Mouse (Mus musculus) heart, postnatal 0 days (tissue): ENCODE results near the gene Rtbdn. TPM values are rescaled to one million over a fixed set of nuclear protein-coding genes. Genes with fewer than 3 reads are reported as not detected.

Experiments used
- ATAC-seq: fragments of 200-750 bp; cut with Nextera tagmentation; 2 replicates; pipeline ENCODE4 v1.8.0; 2017; ENCODE audit warnings: low read depth, moderate number of reproducible peaks, moderate library complexity; ENCODE audit not compliant: insufficient read depth
- DNase-seq: peaks from one replicate; pipeline ENCODE4 v3.0.0-alpha.2; 2016; ENCODE audit warnings: low spot score
- H3K27ac ChIP-seq: fragments of 300-500 bp; sonication (generic); 2 replicates; pipeline ENCODE4 v1.5.1; 2014; ENCODE audit warnings: low read depth, mild to moderate bottlenecking
- H3K27me3 ChIP-seq: fragments of 300-500 bp; sonication (generic); 2 replicates; pipeline ENCODE4 v1.6.1; 2014; ENCODE audit warnings: low read length, mixed read lengths; ENCODE audit not compliant: control insufficient read depth, insufficient read depth
- H3K36me3 ChIP-seq: fragments of 300-500 bp; sonication (generic); replicated peaks from 2 replicates; pipeline ENCODE4 v1.6.1; 2014; ENCODE audit warnings: low read length, mixed read lengths; ENCODE audit not compliant: control insufficient read depth, insufficient read depth
- H3K4me1 ChIP-seq: fragments of 300-500 bp; sonication (generic); 2 replicates; pipeline ENCODE4 v1.6.1; 2014; ENCODE audit warnings: antibody characterized with exemption; ENCODE audit not compliant: control insufficient read depth, insufficient read depth
- H3K4me2 ChIP-seq: fragments of 300-500 bp; sonication (generic); 2 replicates; pipeline ENCODE4 v1.6.1; 2014; ENCODE audit warnings: low read depth, mild to moderate bottlenecking, low read length, moderate library complexity
- H3K4me3 ChIP-seq: fragments of 300-500 bp; sonication (generic); 2 replicates; pipeline ENCODE4 v1.5.1; 2014; ENCODE audit warnings: low read depth, low read length
- H3K9ac ChIP-seq: fragments of 300-500 bp; sonication (generic); replicated peaks from 2 replicates; pipeline ENCODE4 v1.6.1; 2014; ENCODE audit warnings: low read depth, low read length, mixed read lengths
- H3K9me3 ChIP-seq: fragments of 300-500 bp; sonication (generic); replicated peaks from 2 replicates; pipeline ENCODE4 v1.6.1; 2016; ENCODE audit warnings: low read length; ENCODE audit not compliant: control insufficient read depth
- CTCF ChIP-seq: IDR thresholded peaks from 2 replicates; pipeline ENCODE4 v1.5.1; 2016; ENCODE audit warnings: antibody characterized with exemption, control low read depth, low read depth
- EP300 ChIP-seq: IDR thresholded peaks from 2 replicates; pipeline ENCODE4 v1.6.1; 2016; ENCODE audit warnings: antibody characterized with exemption, low read depth
- WGBS: fragments of 180-500 bp; shearing (Covaris S2); extraction: QIAGEN DNeasy Blood & Tissue Kit; methylation state at CpG from one replicate; pipeline ENCODE4 v1.1.7; 2014; 5-methylcytosine and 5-hydroxymethylcytosine counted together
- microRNA-seq: library from miRNA; unstranded; fragments of <30 nt; microRNA quantifications from one replicate; pipeline ENCODE4, GENCODE M21; 2016
- polyA plus RNA-seq: library from polyadenylated mRNA; unstranded; fragments of >200 nt; fragmentation: Nextera tagmentation; extraction: Ambion mirVana; gene quantifications from 2 replicates; pipeline ENCODE4 v1.2.1, GENCODE M21; 2015
- total RNA-seq: library from RNA; depleted of rRNA; stranded (reverse); fragments of >200 nt; gene quantifications from 2 replicates; pipeline ENCODE4 v1.2.3, GENCODE M21; 2014; ENCODE audit warnings: low replicate concordance; rRNA removed

Rtbdn gene
- total and polyA plus RNA-seq, 2 experiments from 2014 or later = 0.10 TPM; not detected in 1

DNA sequence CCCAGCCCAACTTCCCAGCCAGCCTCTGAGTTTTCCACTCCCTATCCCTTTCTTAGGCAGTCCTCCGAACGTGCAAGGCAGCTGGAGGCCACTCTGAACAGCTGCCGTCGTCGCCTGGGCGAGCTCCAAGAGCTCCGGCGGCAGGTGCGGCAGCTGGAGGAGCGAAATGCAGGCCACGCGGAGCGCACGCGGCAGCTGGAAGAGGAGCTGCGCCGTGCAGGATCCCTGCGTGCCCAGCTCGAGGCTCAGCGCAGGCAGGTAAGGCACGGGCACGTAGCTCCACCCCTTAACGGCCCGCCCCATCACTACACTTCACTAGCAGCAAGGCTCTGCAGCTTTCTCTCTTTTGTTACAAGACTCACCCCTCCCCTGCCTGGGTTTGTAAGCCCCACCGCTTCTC is 48.9 kb downstream of the Rtbdn start:
- DNase-seq = no peak
- 27% methylated on average over 25 of the region's 25 CpGs for WGBS
- no peak overlapping the region for H3K9ac ChIP-seq
- no peaks in the 10 kb centered on the region for H3K36me3 ChIP-seq
- 0 out of 2 replicates have a peak, but pooled peaks cover 8% of the 10 kb centered on the region for H3K4me1 ChIP-seq
- TF ChIP-seq EP300 (no peak), CTCF (no peak)
- ATAC-seq = no peak
- peaks cover 16% of the 10 kb centered on the region; the same call in 1 of the 2 replicates for H3K27me3 ChIP-seq
- H3K4me2 ChIP-seq = no peak overlapping the region
- H3K9me3 ChIP-seq = no peaks in the 10 kb centered on the region
- H3K27ac ChIP-seq = no peak overlapping the region
- no peak overlapping the region for H3K4me3 ChIP-seq

DNA sequence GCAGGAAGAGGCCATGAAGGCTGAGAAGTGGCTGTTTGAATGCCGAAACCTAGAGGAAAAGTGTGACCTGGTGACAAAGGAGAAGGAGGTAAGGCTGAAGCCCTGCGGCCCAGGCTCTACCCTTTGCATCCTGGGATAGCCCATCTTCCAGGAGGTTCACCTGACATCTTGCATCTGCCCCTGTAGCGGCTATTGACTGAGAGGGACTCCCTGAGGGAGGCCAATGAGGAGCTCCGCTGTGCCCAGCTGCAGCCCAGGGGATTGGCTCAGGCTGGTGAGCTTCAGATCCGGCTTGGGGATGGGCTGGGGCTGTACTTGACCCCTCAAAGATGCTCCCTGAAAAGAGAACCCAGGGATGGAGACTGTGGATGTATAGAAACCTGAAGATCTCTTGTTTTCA is 50.2 kb downstream of the Rtbdn start:
- Histone ChIP-seq H3K27me3 (peaks cover 16% of the 10 kb centered on the region; the same call in 1 of the 2 replicates), H3K36me3 (no peaks in the 10 kb centered on the region), H3K9ac (no peak overlapping the region), H3K27ac (no peak overlapping the region), H3K4me1 (0 out of 2 replicates have a peak, but pooled peaks cover 2% of the 10 kb centered on the region), H3K4me3 (no peak overlapping the region), H3K4me2 (no peak overlapping the region), H3K9me3 (no peaks in the 10 kb centered on the region)
- ATAC-seq = no peak
- 78% methylated on average over 5 of the region's 5 CpGs for WGBS
- TF ChIP-seq EP300 (no peak), CTCF (no peak)
- no peak for DNase-seq

DNA sequence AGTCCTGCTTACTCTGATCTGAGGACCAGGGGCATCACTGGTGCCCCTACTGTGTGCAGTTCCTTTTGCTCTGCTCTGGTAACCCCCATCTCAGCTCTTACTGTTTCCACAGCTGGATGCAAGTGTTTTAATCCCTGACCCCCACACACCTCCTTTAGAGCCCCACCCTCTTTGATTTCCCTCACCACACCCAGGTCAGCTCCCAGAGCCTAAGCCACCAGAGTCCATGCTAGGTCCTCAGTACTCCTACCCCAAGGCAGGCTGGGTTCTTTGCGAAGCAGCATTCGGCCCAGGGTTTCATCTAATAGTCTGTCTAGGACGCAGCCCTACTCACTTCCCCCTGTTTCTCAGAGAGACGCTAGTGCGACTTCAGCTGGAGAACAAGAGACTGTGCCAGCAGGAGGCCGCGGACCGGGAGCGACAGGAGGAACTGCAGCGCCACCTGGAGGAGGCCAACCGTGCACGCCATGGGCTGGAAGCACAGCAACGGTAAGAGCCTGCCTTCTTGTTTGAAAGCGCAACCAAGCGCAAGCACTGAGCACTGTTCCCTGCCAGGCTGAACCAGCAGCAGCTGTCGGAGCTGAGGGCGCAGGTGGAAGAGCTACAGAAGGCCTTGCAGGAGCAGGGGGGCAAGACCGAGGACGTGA is 51.0 kb downstream of the Rtbdn start:
- DNase-seq (peak; percentile 85), ATAC-seq (peak; percentile 79)
- H3K4me1 ChIP-seq = 0 out of 2 replicates have a peak, but pooled peaks cover 2% of the 10 kb centered on the region
- H3K9me3 ChIP-seq = no peaks in the 10 kb centered on the region
- peak overlapping the region; percentile 20; the same call in 1 of the 2 replicates for H3K4me2 ChIP-seq
- H3K27ac ChIP-seq = no peak overlapping the region
- no peak overlapping the region for H3K4me3 ChIP-seq
- peaks cover 16% of the 10 kb centered on the region; the same call in 1 of the 2 replicates for H3K27me3 ChIP-seq
- WGBS = 6% methylated on average over 19 of the region's 19 CpGs
- no peaks in the 10 kb centered on the region for H3K36me3 ChIP-seq
- no peak overlapping the region for H3K9ac ChIP-seq
- TF ChIP-seq CTCF = peak; percentile 90
- no peak for TF ChIP-seq EP300

Small RNA genes within 50 kb of the gene (microRNA-seq; reads per million reads assigned to microRNA genes)
- gene Gm24197 = not detected

Other genes with a start within 250 kb of the Rtbdn start
- gene Lyl1, start 245.5 kb upstream of the Rtbdn start, total RNA-seq = 4.4 and 4.8 TPM in 2 replicates
- 8.7 and 9.8 TPM in 2 replicates for gene Lyl1, start 245.5 kb upstream of the Rtbdn start, polyA plus RNA-seq
- gene G430095P16Rik, start 224.0 kb upstream of the Rtbdn start, total RNA-seq = 1.0 TPM in 1 of 2 replicates, not detected in the other
- gene G430095P16Rik, start 224.0 kb upstream of the Rtbdn start, polyA plus RNA-seq = 3.0 and 3.1 TPM in 2 replicates
- gene Nfix, start 146.6 kb upstream of the Rtbdn start, total RNA-seq = 41.9 and 48.5 TPM in 2 replicates
- 18.2 TPM in 2 replicates for gene Nfix, start 146.6 kb upstream of the Rtbdn start, polyA plus RNA-seq
- 2.1 and 15.4 TPM in 2 replicates for gene Dand5, start 124.2 kb upstream of the Rtbdn start, total RNA-seq
- gene Dand5, start 124.2 kb upstream of the Rtbdn start, polyA plus RNA-seq = 6.2 and 8.0 TPM in 2 replicates
- 47.1 and 49.8 TPM in 2 replicates for gene Gadd45gip1, start 115.5 kb upstream of the Rtbdn start, total RNA-seq
- gene Gadd45gip1, start 115.5 kb upstream of the Rtbdn start, polyA plus RNA-seq = 48.1 and 50.0 TPM in 2 replicates
- 89.2 and 126 TPM in 2 replicates for gene Rad23a, start 106.3 kb upstream of the Rtbdn start, total RNA-seq
- 111 and 125 TPM in 2 replicates for gene Rad23a, start 106.3 kb upstream of the Rtbdn start, polyA plus RNA-seq
- 211 and 235 TPM in 2 replicates for gene Calr, start 100.1 kb upstream of the Rtbdn start, total RNA-seq
- gene Calr, start 100.1 kb upstream of the Rtbdn start, polyA plus RNA-seq = 201 and 266 TPM in 2 replicates
- 38.6 and 40.0 TPM in 2 replicates for gene Farsa, start 90.0 kb upstream of the Rtbdn start, total RNA-seq
- 36.3 and 38.3 TPM in 2 replicates for gene Farsa, start 90.0 kb upstream of the Rtbdn start, polyA plus RNA-seq
- gene Syce2, start 74.9 kb upstream of the Rtbdn start, total RNA-seq = 0.15 and 1.7 TPM in 2 replicates
- 9.7 and 11.8 TPM in 2 replicates for gene Syce2, start 74.9 kb upstream of the Rtbdn start, polyA plus RNA-seq
- gene Gcdh, start 53.1 kb upstream of the Rtbdn start, total RNA-seq = 45.5 and 52.8 TPM in 2 replicates
- gene Gcdh, start 53.1 kb upstream of the Rtbdn start, polyA plus RNA-seq = 33.0 and 33.5 TPM in 2 replicates
- gene Klf1, start 45.1 kb upstream of the Rtbdn start, total RNA-seq = not detected in 2 replicates
- 0.27 and 0.56 TPM in 2 replicates for gene Klf1, start 45.1 kb upstream of the Rtbdn start, polyA plus RNA-seq
- gene Dnase2a, start 38.4 kb upstream of the Rtbdn start, total RNA-seq = 6.0 and 11.0 TPM in 2 replicates
- 4.6 and 5.6 TPM in 2 replicates for gene Dnase2a, start 38.4 kb upstream of the Rtbdn start, polyA plus RNA-seq
- 0.08 TPM in 1 of 2 replicates, not detected in the other for gene Mast1, start 9.6 kb upstream of the Rtbdn start, total RNA-seq
- 0.05 TPM in 1 of 2 replicates, not detected in the other for gene Mast1, start 9.6 kb upstream of the Rtbdn start, polyA plus RNA-seq
- gene Gm49661, start 22.4 kb downstream of the Rtbdn start, total RNA-seq = not detected in 2 replicates
- not detected in 2 replicates for gene Gm49661, start 22.4 kb downstream of the Rtbdn start, polyA plus RNA-seq
- gene Prdx2, start 22.6 kb downstream of the Rtbdn start, total RNA-seq = 647 and 809 TPM in 2 replicates
- gene Prdx2, start 22.6 kb downstream of the Rtbdn start, polyA plus RNA-seq = 758 and 782 TPM in 2 replicates
- 57.9 and 76.4 TPM in 2 replicates for gene Rnaseh2a, start 22.8 kb downstream of the Rtbdn start, total RNA-seq
- gene Rnaseh2a, start 22.8 kb downstream of the Rtbdn start, polyA plus RNA-seq = 52.6 and 57.3 TPM in 2 replicates
- 28.9 and 39.6 TPM in 2 replicates for gene Junb, start 31.7 kb downstream of the Rtbdn start, total RNA-seq
- 10.3 and 13.0 TPM in 2 replicates for gene Junb, start 31.7 kb downstream of the Rtbdn start, polyA plus RNA-seq
- 1.9 and 4.8 TPM in 2 replicates for gene Hook2, start 43.6 kb downstream of the Rtbdn start, total RNA-seq
- gene Hook2, start 43.6 kb downstream of the Rtbdn start, polyA plus RNA-seq = 3.5 and 4.7 TPM in 2 replicates
- not detected in 2 replicates for gene Best2, start 67.5 kb downstream of the Rtbdn start, total RNA-seq
- not detected in 2 replicates for gene Best2, start 67.5 kb downstream of the Rtbdn start, polyA plus RNA-seq
- gene Asna1, start 78.3 kb downstream of the Rtbdn start, total RNA-seq = 134 and 152 TPM in 2 replicates
- gene Asna1, start 78.3 kb downstream of the Rtbdn start, polyA plus RNA-seq = 106 and 110 TPM in 2 replicates
- gene Trir, start 79.8 kb downstream of the Rtbdn start, total RNA-seq = 98.5 and 196 TPM in 2 replicates
- gene Trir, start 79.8 kb downstream of the Rtbdn start, polyA plus RNA-seq = 62.4 and 66.5 TPM in 2 replicates
- 27.4 and 34.8 TPM in 2 replicates for gene Tnpo2, start 89.9 kb downstream of the Rtbdn start, total RNA-seq
- gene Tnpo2, start 89.9 kb downstream of the Rtbdn start, polyA plus RNA-seq = 11.5 and 13.0 TPM in 2 replicates
- gene Fbxw9, start 113.1 kb downstream of the Rtbdn start, total RNA-seq = 29.1 and 32.6 TPM in 2 replicates
- gene Fbxw9, start 113.1 kb downstream of the Rtbdn start, polyA plus RNA-seq = 16.2 and 16.5 TPM in 2 replicates
- not detected in 2 replicates for gene Gm5741, start 121.0 kb downstream of the Rtbdn start, total RNA-seq
- gene Gm5741, start 121.0 kb downstream of the Rtbdn start, polyA plus RNA-seq = not detected in 2 replicates
- gene Dhps, start 124.8 kb downstream of the Rtbdn start, total RNA-seq = 25.9 and 48.2 TPM in 2 replicates
- gene Dhps, start 124.8 kb downstream of the Rtbdn start, polyA plus RNA-seq = 45.0 and 48.3 TPM in 2 replicates
- gene Wdr83os, start 133.7 kb downstream of the Rtbdn start, total RNA-seq = 101 and 116 TPM in 2 replicates
- gene Wdr83os, start 133.7 kb downstream of the Rtbdn start, polyA plus RNA-seq = 99.8 and 103 TPM in 2 replicates
- gene Wdr83, start 134.3 kb downstream of the Rtbdn start, total RNA-seq = 16.2 and 31.0 TPM in 2 replicates
- 38.8 and 42.9 TPM in 2 replicates for gene Wdr83, start 134.3 kb downstream of the Rtbdn start, polyA plus RNA-seq
- gene Man2b1, start 136.3 kb downstream of the Rtbdn start, total RNA-seq = 47.2 and 87.1 TPM in 2 replicates
- gene Man2b1, start 136.3 kb downstream of the Rtbdn start, polyA plus RNA-seq = 24.0 and 24.9 TPM in 2 replicates
- 0.15 TPM in 1 of 2 replicates, not detected in the other for gene Zfp791, start 176.1 kb downstream of the Rtbdn start, total RNA-seq
- 0.97 and 1.2 TPM in 2 replicates for gene Zfp791, start 176.1 kb downstream of the Rtbdn start, polyA plus RNA-seq
- gene Cks1brt, start 204.9 kb downstream of the Rtbdn start, total RNA-seq = not detected in 2 replicates
- gene Cks1brt, start 204.9 kb downstream of the Rtbdn start, polyA plus RNA-seq = not detected in 2 replicates